9 mouse cellular contexts compared by ENCODE assay signal in the genomic region with DNA sequence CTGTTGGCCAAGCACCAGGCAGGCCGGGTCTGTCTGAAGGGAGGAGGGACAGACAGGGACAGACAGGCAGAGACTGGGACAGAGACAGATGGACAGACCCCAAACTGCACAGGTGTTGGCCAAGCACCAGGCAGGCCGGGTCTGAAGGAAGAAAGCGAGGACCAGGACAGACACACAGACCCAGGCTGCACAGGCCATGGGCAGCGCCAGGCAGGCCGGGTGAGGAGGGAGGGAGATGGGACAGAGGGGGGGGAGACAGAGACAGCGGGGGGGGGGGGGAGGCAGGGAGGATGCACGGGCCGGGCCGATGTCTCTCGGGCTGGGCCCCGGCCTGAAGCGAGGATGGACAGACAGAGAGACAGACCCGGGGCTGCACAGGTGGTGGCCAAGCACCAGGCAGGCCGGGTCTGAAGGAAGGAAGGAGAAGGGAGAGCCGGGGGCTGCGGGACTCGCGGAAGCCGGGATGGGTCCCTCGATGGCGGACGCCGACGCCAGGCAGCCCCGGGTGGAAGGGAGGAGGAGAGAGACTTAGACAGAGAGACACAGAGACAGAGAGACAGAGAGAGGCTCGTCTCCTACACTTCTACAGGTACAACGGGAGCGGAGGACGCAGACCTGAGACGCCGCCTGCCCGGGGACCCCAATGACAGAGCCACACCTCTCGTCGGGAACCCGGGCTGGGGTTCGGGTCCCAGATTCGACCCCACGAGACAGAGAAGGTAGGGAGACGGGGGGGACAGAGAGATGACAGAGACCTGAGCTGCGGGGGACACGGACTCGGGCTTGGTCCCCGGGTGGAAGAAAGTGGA. TPM values are rescaled to one million over a fixed set of nuclear protein-coding genes. Genes with fewer than 3 reads are reported as not detected.
DNase-seq lines count a peak whose midpoint lies in the region; ATAC-seq lines count a peak whose summit lies in the region.
"Not testable (repeated sequence)": the region's sequence is repeated elsewhere in the genome, so short reads cannot be mapped to it uniquely, and the experiment has no call there.
"Had no signal": no experiment of that assay in that cellular context is flagged by ENCODE, and none has a peak within 500 bp of the region (broad histone marks: within the 10 kb centered on the region; RNA-seq: fewer than 3 reads in every experiment).

No protein-coding gene starts in this region.

- 88% methylated on average over 43 of the region's 43 CpGs for WGBS in embryonic facial prominence, embryonic 14.5 days
- 81% methylated on average over 42 of the region's 43 CpGs for WGBS in heart, embryonic 13.5 days
- WGBS in kidney, embryonic 15.5 days: 84% methylated on average over 42 of the region's 43 CpGs
- 85% methylated on average over 42 of the region's 43 CpGs for WGBS in liver, embryonic 11.5 days
- WGBS in stomach, embryonic 16.5 days: 85% methylated on average over 42 of the region's 43 CpGs

- peak; percentile 25 to 41 for DNase-seq in B cell, adult 2 months
- DNase-seq in brain, adult 2 months (ENCODE audit: low read depth, low spot score): peak; percentile 79
- DNase-seq in embryonic facial prominence, embryonic 14.5 days (ENCODE audit: low spot score): peak; percentile 63
- peak; percentile 86 for DNase-seq in liver, embryonic 11.5 days (ENCODE audit: low spot score)
- peak; percentile 63 for DNase-seq in neural tube, embryonic 10.5 days (ENCODE audit: extremely low spot score, low spot score)

- H3K36me3 ChIP-seq in embryonic facial prominence, embryonic 14.5 days (ENCODE audit: control insufficient read depth, insufficient read depth, low read length): peaks cover 65% of the 10 kb centered on the region
- peaks cover 55% of the 10 kb centered on the region for H3K36me3 ChIP-seq in heart, embryonic 13.5 days
- peaks cover 57% of the 10 kb centered on the region for H3K36me3 ChIP-seq in kidney, embryonic 15.5 days
- peaks cover 52% of the 10 kb centered on the region for H3K36me3 ChIP-seq in liver, embryonic 11.5 days (ENCODE audit: control insufficient read depth, insufficient read depth, low read length)
- peaks cover 47% of the 10 kb centered on the region for H3K36me3 ChIP-seq in stomach, embryonic 16.5 days (ENCODE audit: control insufficient read depth, insufficient read depth, low read length)

- H3K9ac ChIP-seq in embryonic facial prominence, embryonic 14.5 days (ENCODE audit: low read depth, low read length); heart, embryonic 13.5 days; kidney, embryonic 15.5 days; liver, embryonic 11.5 days (ENCODE audit: low read depth, low read length); stomach, embryonic 16.5 days (ENCODE audit: low read length): not testable (repeated sequence)

- peak; percentile 19 for ATAC-seq in embryonic facial prominence, embryonic 14.5 days (ENCODE audit: low read depth)
- peak; percentile 17 for ATAC-seq in heart, embryonic 13.5 days (ENCODE audit: extremely low read depth, insufficient number of reproducible peaks, low FRiP score, low TSS enrichment)
- ATAC-seq in kidney, embryonic 15.5 days (replicated peaks; ENCODE audit: low FRiP score): peak; percentile 55
- peak; percentile 33 for ATAC-seq in liver, embryonic 11.5 days (replicated peaks; ENCODE audit: low FRiP score)
- peak; percentile 45 for ATAC-seq in stomach, embryonic 16.5 days (ENCODE audit: insufficient read depth, low FRiP score)

- H3K9me3 ChIP-seq in embryonic facial prominence, embryonic 14.5 days (ENCODE audit: control insufficient read depth, low read length): peaks cover 68% of the 10 kb centered on the region
- peaks cover 56% of the 10 kb centered on the region for H3K9me3 ChIP-seq in heart, embryonic 13.5 days
- H3K9me3 ChIP-seq in kidney, embryonic 15.5 days (replicated peaks): peaks cover 51% of the 10 kb centered on the region
- peaks cover 50% of the 10 kb centered on the region for H3K9me3 ChIP-seq in liver, embryonic 11.5 days (ENCODE audit: control insufficient read depth, low read length)
- H3K9me3 ChIP-seq in stomach, embryonic 16.5 days (replicated peaks; ENCODE audit: control insufficient read depth, low read length): peaks cover 45% of the 10 kb centered on the region

- not testable (repeated sequence) for H3K27ac ChIP-seq in embryonic facial prominence, embryonic 14.5 days (replicated peaks; ENCODE audit: low read depth, low read length); heart, embryonic 13.5 days (replicated peaks); kidney, embryonic 15.5 days; liver, embryonic 11.5 days (ENCODE audit: low read depth, low read length); stomach, embryonic 16.5 days (ENCODE audit: low read length)

- H3K4me2 ChIP-seq in embryonic facial prominence, embryonic 14.5 days (ENCODE audit: low read depth, low read length); heart, embryonic 13.5 days; kidney, embryonic 15.5 days; liver, embryonic 11.5 days; stomach, embryonic 16.5 days (ENCODE audit: low read depth, low read length): not testable (repeated sequence)

- H3K27me3 ChIP-seq in embryonic facial prominence, embryonic 14.5 days (replicated peaks; ENCODE audit: control insufficient read depth, insufficient read depth, low read length); heart, embryonic 13.5 days (replicated peaks); kidney, embryonic 15.5 days; liver, embryonic 11.5 days (replicated peaks; ENCODE audit: control insufficient read depth, insufficient read depth, low read length); stomach, embryonic 16.5 days (ENCODE audit: control insufficient read depth, insufficient read depth, low read length): not testable (repeated sequence)

- H3K4me1 ChIP-seq in embryonic facial prominence, embryonic 14.5 days (ENCODE audit: control insufficient read depth, insufficient read depth, low read length); heart, embryonic 13.5 days; kidney, embryonic 15.5 days; liver, embryonic 11.5 days (replicated peaks; ENCODE audit: control insufficient read depth, insufficient read depth, low read length); stomach, embryonic 16.5 days (ENCODE audit: control insufficient read depth, insufficient read depth, low read length): not testable (repeated sequence)

- H3K4me3 ChIP-seq in embryonic facial prominence, embryonic 14.5 days (ENCODE audit: low read depth, low read length); heart, embryonic 13.5 days; kidney, embryonic 15.5 days (replicated peaks); liver, embryonic 11.5 days (ENCODE audit: low read depth, low read length); stomach, embryonic 16.5 days (replicated peaks; ENCODE audit: low read length): not testable (repeated sequence)

RNA-seq across cellular contexts. Expression of a gene that starts 13.0 kb away (rescaled TPM):
- polyA plus RNA-seq in embryonic facial prominence, embryonic 14.5 days (2014; fragmentation: Nextera tagmentation; extraction: Ambion mirVana): not detected in 2 replicates
- not detected in 2 replicates for polyA plus RNA-seq in heart, embryonic 13.5 days (2015; fragmentation: Nextera tagmentation; extraction: Ambion mirVana)
- polyA plus RNA-seq in kidney, embryonic 15.5 days (2015; fragmentation: Nextera tagmentation; extraction: Ambion mirVana): not detected in 2 replicates
- polyA plus RNA-seq in liver, embryonic 11.5 days (2014; fragmentation: Nextera tagmentation; extraction: Ambion mirVana): not detected in 2 replicates
- polyA plus RNA-seq in stomach, embryonic 16.5 days (2015; fragmentation: Nextera tagmentation; extraction: Ambion mirVana): not detected in 2 replicates
- polyA plus RNA-seq: frontal cortex, adult 2 months had no signal

RNA-seq across cellular contexts. Expression of a gene that starts 42.9 kb away (rescaled TPM):
- polyA plus RNA-seq in embryonic facial prominence, embryonic 14.5 days (2014; fragmentation: Nextera tagmentation; extraction: Ambion mirVana): not detected in 2 replicates
- polyA plus RNA-seq in heart, embryonic 13.5 days (2015; fragmentation: Nextera tagmentation; extraction: Ambion mirVana): not detected in 2 replicates
- polyA plus RNA-seq in kidney, embryonic 15.5 days (2015; fragmentation: Nextera tagmentation; extraction: Ambion mirVana): not detected in 2 replicates
- polyA plus RNA-seq in liver, embryonic 11.5 days (2014; fragmentation: Nextera tagmentation; extraction: Ambion mirVana): not detected in 2 replicates
- not detected in 2 replicates for polyA plus RNA-seq in stomach, embryonic 16.5 days (2015; fragmentation: Nextera tagmentation; extraction: Ambion mirVana)
- polyA plus RNA-seq: frontal cortex, adult 2 months had no signal

Comparison
In these comparisons a context has a peak if more than half of its experiments do, and no peak if none do; other contexts are left out.
1. DNase-seq: peak in every context shown above with its lines; median percentile 86 in liver, embryonic 11.5 days; 79 in brain, adult 2 months; 63 in embryonic facial prominence, embryonic 14.5 days; 63 in neural tube, embryonic 10.5 days; 33 in B cell, adult 2 months.